Mouse (Mus musculus): ENCODE data around the gene Glt28d2.

DNA sequence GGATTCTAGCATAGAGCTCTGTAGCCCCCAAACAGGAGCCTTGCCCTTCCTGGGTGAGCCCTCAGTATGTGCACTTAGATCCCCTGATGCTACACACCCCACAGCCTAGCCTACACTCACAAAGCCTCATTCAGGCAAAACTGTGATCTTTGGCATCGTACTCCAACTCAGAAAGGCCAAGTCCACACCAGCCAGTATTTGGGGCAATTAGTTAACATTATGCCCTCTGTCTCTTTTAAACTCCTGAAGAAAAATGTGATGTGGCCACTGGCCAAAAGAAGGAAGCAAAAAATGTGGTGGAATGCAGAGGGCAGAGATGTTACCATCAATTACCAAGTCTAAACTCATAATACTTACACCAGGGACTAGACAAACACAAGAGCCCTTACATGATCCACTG lies 55.5 kb downstream of the Glt28d2 start:
- TF ChIP-seq CTCF (IDR thresholded peaks at IDR 0.05; ENCODE audit: low read depth, low read length), result no peak
- TF ChIP-seq GATA1 (IDR thresholded peaks at IDR 0.05; ENCODE audit: borderline replicate concordance, low read length), result no peak
- no peak for TF ChIP-seq GATA2 (IDR thresholded peaks at IDR 0.05; ENCODE audit: borderline replicate concordance, low read depth, low read length)
